Mouse (Mus musculus) hindbrain, embryonic 15.5 days (tissue): Measurements from ENCODE around the gene Ksr1. TPM values are rescaled to one million over a fixed set of nuclear protein-coding genes. Genes with fewer than 3 reads are reported as not detected.

Experiments
- ATAC-seq: fragments of 200-750 bp; cut with Nextera tagmentation; 2 replicates; pipeline ENCODE4 v1.8.0; 2017; ENCODE audit warnings: low read depth, moderate number of reproducible peaks, moderate TSS enrichment; ENCODE audit not compliant: low FRiP score
- H3K27ac ChIP-seq: fragments of 300-500 bp; sonication (generic); replicated peaks from 2 replicates; pipeline ENCODE4 v1.5.1; 2015; ENCODE audit warnings: mild to moderate bottlenecking, inconsistent platforms
- H3K27me3 ChIP-seq: fragments of 300-500 bp; sonication (generic); 2 replicates; pipeline ENCODE4 v1.6.1; 2015; ENCODE audit warnings: control low read depth, inconsistent platforms
- H3K36me3 ChIP-seq: fragments of 300-500 bp; sonication (generic); 2 replicates; pipeline ENCODE4 v1.6.1; 2015; ENCODE audit warnings: control low read depth, inconsistent platforms
- H3K4me1 ChIP-seq: fragments of 300-500 bp; sonication (generic); replicated peaks from 2 replicates; pipeline ENCODE4 v1.6.1; 2015; ENCODE audit warnings: control low read depth, inconsistent platforms
- H3K4me2 ChIP-seq: fragments of 300-500 bp; sonication (generic); 2 replicates; pipeline ENCODE4 v1.6.1; 2015; ENCODE audit warnings: moderate library complexity, mild to moderate bottlenecking, inconsistent platforms
- H3K4me3 ChIP-seq: fragments of 300-500 bp; sonication (generic); 2 replicates; pipeline ENCODE4 v1.5.1; 2015; ENCODE audit warnings: mild to moderate bottlenecking, inconsistent platforms
- H3K9ac ChIP-seq: fragments of 300-500 bp; sonication (generic); 2 replicates; pipeline ENCODE4 v1.6.1; 2015; ENCODE audit warnings: inconsistent platforms
- H3K9me3 ChIP-seq: fragments of 300-500 bp; sonication (generic); 2 replicates; pipeline ENCODE4 v1.6.1; 2016; ENCODE audit warnings: control low read depth, inconsistent platforms
- WGBS: fragments of 180-500 bp; shearing (Covaris S2); methylation state at CpG from one replicate; pipeline ENCODE4 v1.1.7; 2015; 5-methylcytosine and 5-hydroxymethylcytosine counted together
- polyA plus RNA-seq: library from polyadenylated mRNA; unstranded; fragments of >200 nt; fragmentation: Nextera tagmentation; extraction: Ambion mirVana; gene quantifications from 2 replicates; pipeline ENCODE4 v1.2.1, GENCODE M21; 2015

Gene Ksr1
- polyA plus RNA-seq, 1 experiment from 2014 or later = 5.0 TPM

DNA sequence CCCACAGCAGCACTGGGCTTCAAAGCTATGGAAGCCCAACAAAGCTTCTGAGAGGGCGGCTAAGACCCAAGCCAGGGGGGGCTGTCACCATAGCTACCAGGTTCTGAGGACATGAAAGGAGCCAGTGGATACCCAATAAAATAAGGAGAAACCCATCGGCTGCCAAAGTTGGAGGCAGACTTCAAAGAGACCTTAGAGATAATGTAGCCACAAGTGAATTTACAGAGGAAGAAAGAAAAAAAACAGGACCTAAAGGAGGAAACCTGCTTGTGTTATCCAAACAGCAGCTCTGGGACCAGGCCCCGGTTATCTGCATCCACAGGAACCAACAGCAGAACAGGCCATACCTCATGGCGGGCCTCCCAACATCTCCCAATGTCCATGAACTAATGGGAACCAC, 88.4 kb downstream of the Ksr1 start:
- H3K4me2 ChIP-seq = no peak overlapping the region
- no peak overlapping the region for H3K9ac ChIP-seq
- peaks cover 6% of the 10 kb centered on the region for H3K4me1 ChIP-seq
- H3K9me3 ChIP-seq = no peaks in the 10 kb centered on the region
- no peaks in the 10 kb centered on the region for H3K36me3 ChIP-seq
- no peaks in the 10 kb centered on the region for H3K27me3 ChIP-seq
- 52% methylated on average over 4 of the region's 4 CpGs for WGBS
- H3K4me3 ChIP-seq = no peak overlapping the region
- no peak overlapping the region for H3K27ac ChIP-seq
- ATAC-seq = no peak

GRCm38 (mm10) chr11:79056891-79057290, 89.3 kb downstream of the Ksr1 start:
- Histone ChIP-seq H3K4me3 (no peak overlapping the region), H3K4me1 (peaks cover 6% of the 10 kb centered on the region), H3K4me2 (no peak overlapping the region), H3K9me3 (no peaks in the 10 kb centered on the region), H3K27me3 (no peaks in the 10 kb centered on the region), H3K9ac (no peak overlapping the region), H3K36me3 (no peaks in the 10 kb centered on the region), H3K27ac (no peak overlapping the region)
- 38% methylated on average over 4 of the region's 4 CpGs for WGBS
- ATAC-seq = no peak

- no peaks in the 10 kb centered on the region for H3K9me3 ChIP-seq
- no peak overlapping the region for H3K27ac ChIP-seq
- H3K4me3 ChIP-seq = no peak overlapping the region
- H3K4me2 ChIP-seq = no peak overlapping the region
- 62% methylated on average over 2 of the region's 2 CpGs for WGBS
- peaks cover 6% of the 10 kb centered on the region for H3K4me1 ChIP-seq
- no peaks in the 10 kb centered on the region for H3K27me3 ChIP-seq
- ATAC-seq = no peak
- H3K36me3 ChIP-seq = no peaks in the 10 kb centered on the region
- no peak overlapping the region for H3K9ac ChIP-seq
These were observed 90.2 kb downstream of the Ksr1 start for GRCm38 (mm10) chr11:79056027-79056426.

- 79% methylated on average over 8 of the region's 8 CpGs for WGBS
- Histone ChIP-seq H3K9ac (no peak overlapping the region), H3K27ac (no peak overlapping the region), H3K9me3 (no peaks in the 10 kb centered on the region), H3K4me3 (no peak overlapping the region), H3K27me3 (no peaks in the 10 kb centered on the region), H3K4me1 (peaks cover 6% of the 10 kb centered on the region), H3K36me3 (no peaks in the 10 kb centered on the region), H3K4me2 (no peak overlapping the region)
- no peak for ATAC-seq
These were observed 91.0 kb downstream of the Ksr1 start for GRCm38 (mm10) chr11:79055161-79055560.

- no peak for ATAC-seq
- no peaks in the 10 kb centered on the region for H3K36me3 ChIP-seq
- no peak overlapping the region for H3K9ac ChIP-seq
- no peak overlapping the region for H3K4me3 ChIP-seq
- H3K9me3 ChIP-seq = no peaks in the 10 kb centered on the region
- WGBS = 79% methylated on average over 9 of the region's 9 CpGs
- H3K27me3 ChIP-seq = no peaks in the 10 kb centered on the region
- H3K27ac ChIP-seq = no peak overlapping the region
- no peak overlapping the region for H3K4me2 ChIP-seq
- H3K4me1 ChIP-seq = peaks cover 6% of the 10 kb centered on the region
These were observed 91.8 kb downstream of the Ksr1 start for GRCm38 (mm10) chr11:79054161-79055152.

DNA sequence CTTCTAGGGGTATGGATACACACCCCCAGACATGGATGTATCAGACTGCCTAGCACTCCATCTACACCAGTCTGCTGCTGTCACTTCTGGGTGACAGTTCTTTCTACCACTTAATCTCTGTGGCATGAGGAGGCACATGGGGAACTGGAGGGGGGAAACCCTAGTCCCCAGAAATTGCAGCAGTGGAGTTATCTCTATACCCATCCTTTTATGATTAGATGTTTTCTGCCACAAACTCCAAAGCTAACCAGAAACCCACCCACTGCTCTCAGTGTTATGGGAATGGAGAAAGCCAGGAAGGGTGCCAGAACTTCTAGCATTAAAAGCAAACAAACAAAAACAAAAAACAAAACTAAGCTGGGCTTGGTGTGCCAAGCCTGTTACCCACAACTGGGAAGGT, 92.8 kb downstream of the Ksr1 start:
- H3K9me3 ChIP-seq = no peaks in the 10 kb centered on the region
- H3K4me2 ChIP-seq = no peak overlapping the region
- no peaks in the 10 kb centered on the region for H3K27me3 ChIP-seq
- peaks cover 6% of the 10 kb centered on the region for H3K4me1 ChIP-seq
- no peak overlapping the region for H3K4me3 ChIP-seq
- ATAC-seq = no peak
- no peak overlapping the region for H3K9ac ChIP-seq
- no peak overlapping the region; the same call in 1 of the 2 replicates for H3K27ac ChIP-seq
- no peaks in the 10 kb centered on the region for H3K36me3 ChIP-seq

- H3K9ac ChIP-seq = no peak overlapping the region
- no peak overlapping the region for H3K4me2 ChIP-seq
- 71% methylated on average over 6 of the region's 6 CpGs for WGBS
- no peaks in the 10 kb centered on the region for H3K27me3 ChIP-seq
- no peaks in the 10 kb centered on the region for H3K9me3 ChIP-seq
- H3K27ac ChIP-seq = no peak overlapping the region; the same call in 1 of the 2 replicates
- no peaks in the 10 kb centered on the region for H3K36me3 ChIP-seq
- H3K4me3 ChIP-seq = no peak overlapping the region
- peaks cover 6% of the 10 kb centered on the region for H3K4me1 ChIP-seq
- ATAC-seq = no peak; the same call in 1 of the 2 replicates
These were observed 93.4 kb downstream of the Ksr1 start for GRCm38 (mm10) chr11:79052769-79053168.

GRCm38 (mm10) chr11:79051522-79051921, 94.7 kb downstream of the Ksr1 start:
- ATAC-seq = no peak
- H3K9ac ChIP-seq = no peak overlapping the region
- no peaks in the 10 kb centered on the region for H3K27me3 ChIP-seq
- no peak overlapping the region for H3K4me2 ChIP-seq
- no peaks in the 10 kb centered on the region for H3K9me3 ChIP-seq
- 91% methylated on average over 9 of the region's 9 CpGs for WGBS
- H3K4me1 ChIP-seq = peaks cover 9% of the 10 kb centered on the region; the same call in 1 of the 2 replicates
- H3K27ac ChIP-seq = no peak overlapping the region
- no peaks in the 10 kb centered on the region for H3K36me3 ChIP-seq
- no peak overlapping the region for H3K4me3 ChIP-seq

GRCm38 (mm10) chr11:79050781-79051507, 95.3 kb downstream of the Ksr1 start:
- ATAC-seq = no peak
- H3K4me1 ChIP-seq = peaks cover 9% of the 10 kb centered on the region; the same call in 1 of the 2 replicates
- no peaks in the 10 kb centered on the region for H3K9me3 ChIP-seq
- no peak overlapping the region for H3K27ac ChIP-seq
- 93% methylated on average over 16 of the region's 16 CpGs for WGBS
- H3K4me2 ChIP-seq = no peak overlapping the region
- H3K36me3 ChIP-seq = no peaks in the 10 kb centered on the region
- no peaks in the 10 kb centered on the region for H3K27me3 ChIP-seq
- H3K9ac ChIP-seq = no peak overlapping the region
- no peak overlapping the region for H3K4me3 ChIP-seq

- Histone ChIP-seq H3K4me2 (no peak overlapping the region), H3K9ac (no peak overlapping the region), H3K36me3 (no peaks in the 10 kb centered on the region), H3K27me3 (no peaks in the 10 kb centered on the region), H3K4me3 (no peak overlapping the region), H3K27ac (no peak overlapping the region), H3K4me1 (0 out of 2 replicates have a peak, but pooled peaks cover 9% of the 10 kb centered on the region), H3K9me3 (no peaks in the 10 kb centered on the region)
- no peak for ATAC-seq
- WGBS = 76% methylated on average over 4 of the region's 4 CpGs
These were observed 97.3 kb downstream of the Ksr1 start for GRCm38 (mm10) chr11:79048906-79049305.

- no peak overlapping the region for H3K4me2 ChIP-seq
- WGBS = 70% methylated on average over 11 of the region's 11 CpGs
- H3K27me3 ChIP-seq = no peaks in the 10 kb centered on the region
- no peaks in the 10 kb centered on the region for H3K9me3 ChIP-seq
- 0 out of 2 replicates have a peak, but pooled peaks cover 9% of the 10 kb centered on the region for H3K4me1 ChIP-seq
- H3K9ac ChIP-seq = no peak overlapping the region
- no peak overlapping the region for H3K4me3 ChIP-seq
- 0 out of 2 replicates have a peak, but pooled peaks cover 3% of the 10 kb centered on the region for H3K36me3 ChIP-seq
- ATAC-seq = no peak
- H3K27ac ChIP-seq = no peak overlapping the region
These were observed 99.0 kb downstream of the Ksr1 start for GRCm38 (mm10) chr11:79047180-79047727.
